Mouse (Mus musculus) MEL (cell line): ENCODE measurements around the gene Bclaf1. TPM values are rescaled to one million over a fixed set of nuclear protein-coding genes. Genes with fewer than 3 reads are reported as not detected.

Experiments
- DNase-seq: peaks from one replicate; pipeline ENCODE4 v3.0.0; 2011; ENCODE audit warnings: low read depth, low spot score
- H3K27ac ChIP-seq: 2 replicates; pipeline ENCODE4 v1.5.1; 2012; ENCODE audit warnings: low read depth, mild to moderate bottlenecking, control low read depth, low read length, moderate library complexity; ENCODE audit not compliant: control insufficient read depth
- H3K27me3 ChIP-seq, 2 experiments: fragments of 150-350 bp in 1 of 2; sonication (generic) in 1 of 2; 2 replicates each; pipeline ENCODE4 v1.6.1; 2012; ENCODE audit warnings: low read length in 2 of 2, mild to moderate bottlenecking in 2 of 2, improper control_type of control experiment in 1 of 2, moderate library complexity in 1 of 2; ENCODE audit not compliant: insufficient read depth in 2 of 2, control insufficient read depth in 1 of 2
- H3K36me3 ChIP-seq, 2 experiments: 2 replicates each; pipeline ENCODE4 v1.6.1; 2012 to 2014; ENCODE audit warnings: low read length in 2 of 2, improper control_type of control experiment in 1 of 2, inconsistent platforms in 1 of 2, mild to moderate bottlenecking in 1 of 2; ENCODE audit not compliant: insufficient read depth in 2 of 2, control insufficient read depth in 1 of 2
- H3K4me1 ChIP-seq, 2 experiments: fragments of 150-350 bp in 1 of 2; sonication (generic) in 1 of 2; 2 replicates each; pipeline ENCODE4 v1.6.1; 2012; ENCODE audit warnings: low read length in 2 of 2, improper control_type of control experiment in 1 of 2, mild to moderate bottlenecking in 1 of 2; ENCODE audit not compliant: insufficient read depth in 2 of 2, control insufficient read depth in 1 of 2
- H3K4me3 ChIP-seq, 2 experiments: fragments of 150-350 bp in 1 of 2; sonication (generic) in 1 of 2; 2 replicates each; pipeline ENCODE4 v1.5.1; 2012; ENCODE audit warnings: low read depth in 2 of 2, low read length in 2 of 2, mild to moderate bottlenecking in 2 of 2, moderate library complexity in 2 of 2, control low read depth in 1 of 2, improper control_type of control experiment in 1 of 2; ENCODE audit not compliant: control insufficient read depth in 1 of 2, insufficient read depth in 1 of 2
- H3K79me2 ChIP-seq: 2 replicates; pipeline ENCODE4 v1.6.1; 2012; ENCODE audit warnings: mild to moderate bottlenecking, low read length, moderate library complexity; ENCODE audit not compliant: control insufficient read depth, poor library complexity, insufficient read depth
- H3K9ac ChIP-seq: 2 replicates; pipeline ENCODE4 v1.6.1; 2012; ENCODE audit warnings: low read depth, mild to moderate bottlenecking, control low read depth, low read length, moderate library complexity; ENCODE audit not compliant: control insufficient read depth, poor library complexity, severe bottlenecking
- H3K9me3 ChIP-seq: fragments of 150-350 bp; sonication (generic); replicated peaks from 2 replicates; pipeline ENCODE4 v1.6.1; 2012; ENCODE audit warnings: mild to moderate bottlenecking, low read length, improper control_type of control experiment, moderate library complexity; ENCODE audit not compliant: insufficient read depth
- BHLHE40 ChIP-seq: IDR thresholded peaks from 2 replicates; pipeline ENCODE4 v1.6.1; 2012; ENCODE audit warnings: low read depth, mild to moderate bottlenecking, inconsistent platforms, low read length, improper control_type of control experiment, borderline replicate concordance
- CHD2 ChIP-seq: IDR thresholded peaks from 2 replicates; pipeline ENCODE4 v1.6.1; 2011; ENCODE audit warnings: low read length, improper control_type of control experiment
- CTCF ChIP-seq, 3 experiments: IDR thresholded peaks in 2 of 3; conservative IDR thresholded peaks in 1 of 3; 2 replicates each; pipeline ENCODE4 v1.5.1; 2011 to 2012; ENCODE audit warnings: low read length in 3 of 3, low read depth in 2 of 3, mild to moderate bottlenecking in 2 of 3, improper control_type of control experiment in 1 of 3, inconsistent platforms in 1 of 3, mixed read lengths in 1 of 3, moderate library complexity in 1 of 3; ENCODE audit not compliant: control insufficient read depth in 1 of 3, insufficient read depth in 1 of 3, poor library complexity in 1 of 3, severe bottlenecking in 1 of 3
- GATA1 ChIP-seq: IDR thresholded peaks from 2 replicates; pipeline ENCODE4 v1.6.1; 2011; ENCODE audit warnings: low read depth, low read length, improper control_type of control experiment
- HCFC1 ChIP-seq: IDR thresholded peaks from 2 replicates; pipeline ENCODE4 v1.6.1; 2012; ENCODE audit warnings: low read depth, mild to moderate bottlenecking, inconsistent platforms, low read length, improper control_type of control experiment, moderate library complexity
- JUND ChIP-seq: IDR thresholded peaks from 2 replicates; pipeline ENCODE4 v1.6.1; 2011; ENCODE audit warnings: low read depth, mild to moderate bottlenecking, improper control_type of control experiment, low read length
- KAT2A ChIP-seq: conservative IDR thresholded peaks from 2 replicates; pipeline ENCODE4 v1.6.1; 2012; ENCODE audit warnings: low read depth, low read length, improper control_type of control experiment, inconsistent platforms
- MAFK ChIP-seq: IDR thresholded peaks from 2 replicates; pipeline ENCODE4 v1.6.1; 2011; ENCODE audit warnings: low read depth, mild to moderate bottlenecking, low read length, improper control_type of control experiment, borderline replicate concordance
- MAZ ChIP-seq: IDR thresholded peaks from 2 replicates; pipeline ENCODE4 v1.6.1; 2012; ENCODE audit warnings: low read depth, mild to moderate bottlenecking, inconsistent platforms, low read length, improper control_type of control experiment
- MEF2A ChIP-seq: IDR thresholded peaks from 2 replicates; pipeline ENCODE4 v1.6.1; 2014; ENCODE audit warnings: low read depth, mild to moderate bottlenecking, inconsistent platforms, low read length, improper control_type of control experiment; ENCODE audit not compliant: poor library complexity, insufficient replicate concordance, severe bottlenecking; ENCODE audit errors: extremely low read depth
- NELFE ChIP-seq: IDR thresholded peaks from 2 replicates; pipeline ENCODE4 v1.6.1; 2011; ENCODE audit warnings: low read depth, low read length, improper control_type of control experiment
- POLR2A ChIP-seq, 2 experiments: IDR thresholded peaks; 2 replicates each; pipeline ENCODE4 v1.6.1; 2011 to 2012; ENCODE audit warnings: low read length in 2 of 2, mild to moderate bottlenecking in 2 of 2, control low read depth in 1 of 2, improper control_type of control experiment in 1 of 2, low read depth in 1 of 2, moderate library complexity in 1 of 2; ENCODE audit not compliant: control insufficient read depth in 1 of 2, insufficient read depth in 1 of 2, poor library complexity in 1 of 2
- POLR2AphosphoS5 ChIP-seq: IDR thresholded peaks from 2 replicates; pipeline ENCODE4 v1.6.1; 2012; ENCODE audit warnings: low read depth, borderline replicate concordance, mild to moderate bottlenecking, inconsistent platforms, low read length, moderate library complexity, mixed read lengths
- SIN3A ChIP-seq: IDR thresholded peaks from 2 replicates; pipeline ENCODE4 v1.6.1; 2012; ENCODE audit warnings: low read length, improper control_type of control experiment, inconsistent platforms
- SMC3 ChIP-seq: IDR thresholded peaks from 2 replicates; pipeline ENCODE4 v1.6.1; 2011; ENCODE audit warnings: low read depth, low read length, improper control_type of control experiment
- TCF12 ChIP-seq: IDR thresholded peaks from 2 replicates; pipeline ENCODE4 v1.6.1; 2014; ENCODE audit warnings: low read depth, mild to moderate bottlenecking, inconsistent platforms, low read length, improper control_type of control experiment, moderate library complexity
- UBTF ChIP-seq: IDR thresholded peaks from 2 replicates; pipeline ENCODE4 v1.6.1; 2012; ENCODE audit warnings: low read depth, mild to moderate bottlenecking, inconsistent platforms, low read length, improper control_type of control experiment, moderate library complexity, borderline replicate concordance; ENCODE audit not compliant: insufficient read depth
- USF2 ChIP-seq, 2 experiments: IDR thresholded peaks; 2 replicates each; pipeline ENCODE4 v1.6.1; 2011 to 2012; ENCODE audit warnings: improper control_type of control experiment in 2 of 2, low read length in 2 of 2, borderline replicate concordance in 1 of 2, inconsistent platforms in 1 of 2, low read depth in 1 of 2, mild to moderate bottlenecking in 1 of 2; ENCODE audit not compliant: insufficient read depth in 1 of 2
- ZC3H11A ChIP-seq: IDR thresholded peaks from 2 replicates; pipeline ENCODE4 v1.6.1; 2012; ENCODE audit warnings: low read depth, mild to moderate bottlenecking, inconsistent platforms, low read length, improper control_type of control experiment
- polyA plus RNA-seq, 2 experiments: library from polyadenylated mRNA; stranded (reverse) in 1 of 2; unstranded in 1 of 2; fragments of >175 nt in 1 of 2; fragments of >200 nt in 1 of 2; gene quantifications; 2 replicates each; pipeline versions ENCODE4 v1.2.1 to v1.2.4; 2012; ENCODE audit warnings: low replicate concordance in 2 of 2, low read depth in 1 of 2; ENCODE audit not compliant: insufficient read length in 2 of 2, insufficient read depth in 1 of 2, missing spikeins in 1 of 2
- total RNA-seq: library from RNA; depleted of rRNA; stranded (reverse); fragments of 300-350 nt; gene quantifications from 2 replicates; pipeline ENCODE4 v1.2.3, GENCODE M21; 2012

The Bclaf1 gene
- total and polyA plus RNA-seq, 3 experiments, result 94.0 to 412 (median 171) TPM

DNA sequence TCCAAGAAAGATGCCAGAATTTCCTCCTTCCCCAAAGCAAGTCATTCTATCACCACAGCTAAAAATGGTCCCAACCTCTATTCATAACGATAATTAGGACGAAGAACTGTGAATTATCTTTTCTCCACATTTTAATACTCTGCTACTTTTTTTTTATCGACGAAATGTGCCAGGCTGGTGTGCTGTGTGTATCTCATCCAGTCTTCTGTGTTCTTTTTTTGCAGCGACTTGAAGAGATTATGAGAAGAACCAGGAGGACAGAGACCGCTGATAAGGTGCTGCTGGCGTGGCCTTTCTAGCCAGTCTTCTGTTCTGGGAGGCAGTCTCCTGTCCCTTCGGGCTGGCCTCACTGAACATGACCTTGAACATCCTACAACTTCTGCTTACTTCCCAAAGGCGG lies 38.2 kb upstream of the Bclaf1 start:
- DNase-seq, result peak; percentile 11
- no peak overlapping the region for H3K27ac ChIP-seq

DNA sequence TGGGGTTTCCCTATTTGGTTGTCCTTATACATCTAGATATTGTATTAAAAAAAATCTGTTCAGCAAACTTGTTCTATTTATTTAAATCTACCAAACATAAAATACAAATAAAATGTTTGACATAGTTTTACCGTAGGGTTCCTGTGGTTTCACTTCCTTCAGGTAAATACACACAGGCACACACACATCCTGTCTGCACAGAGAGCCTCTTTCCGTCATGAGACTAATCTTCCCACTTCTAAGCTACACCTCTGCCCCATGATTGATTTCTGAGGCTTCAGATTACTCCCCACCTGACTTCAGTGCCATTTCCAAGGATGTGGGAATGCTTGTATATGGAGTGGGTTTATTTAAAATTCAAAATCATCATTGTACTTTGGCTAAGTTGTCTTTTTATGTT lies 30.8 kb upstream of the Bclaf1 start:
- Histone ChIP-seq H3K36me3 (no peaks in the 10 kb centered on the region), H3K9me3 (no peaks in the 10 kb centered on the region), H3K4me1 (no peaks in the 10 kb centered on the region), H3K4me3 (no peak overlapping the region), H3K27ac (no peak overlapping the region), H3K79me2 (no peaks in the 10 kb centered on the region)
- TF ChIP-seq TCF12 (no peak), JUND (no peak), MEF2A (no peak), UBTF (no peak), MAFK (no peak), SMC3 (no peak), POLR2A (IDR thresholded peaks at IDR 0.05; ENCODE audit: control insufficient read depth in 1 of 2, insufficient read depth in 1 of 2, low read depth in 1 of 2, low read length in 2 of 2, poor library complexity in 1 of 2) (no peak), MAZ (no peak)
- TF ChIP-seq, all 39 proteins: peak for 0
- no peaks in the 10 kb centered on the region; a peak in 1 of 4 replicates for H3K27me3 ChIP-seq
- H3K9ac ChIP-seq, result no peak overlapping the region
- DNase-seq, result no peak

More for the DNA sequence above, 38.2 kb upstream of the Bclaf1 start:
- Histone ChIP-seq H3K9me3 (no peaks in the 10 kb centered on the region), H3K36me3 (no peaks in the 10 kb centered on the region), H3K27me3 (no peaks in the 10 kb centered on the region), H3K4me3 (no peak overlapping the region), H3K4me1 (no peaks in the 10 kb centered on the region), H3K79me2 (no peaks in the 10 kb centered on the region), H3K9ac (no peak overlapping the region)
- TF ChIP-seq GATA1, result 0 out of 2 replicates have a peak, but pooled peaks have one; percentile 29
- no peak for TF ChIP-seq KAT2A

DNA sequence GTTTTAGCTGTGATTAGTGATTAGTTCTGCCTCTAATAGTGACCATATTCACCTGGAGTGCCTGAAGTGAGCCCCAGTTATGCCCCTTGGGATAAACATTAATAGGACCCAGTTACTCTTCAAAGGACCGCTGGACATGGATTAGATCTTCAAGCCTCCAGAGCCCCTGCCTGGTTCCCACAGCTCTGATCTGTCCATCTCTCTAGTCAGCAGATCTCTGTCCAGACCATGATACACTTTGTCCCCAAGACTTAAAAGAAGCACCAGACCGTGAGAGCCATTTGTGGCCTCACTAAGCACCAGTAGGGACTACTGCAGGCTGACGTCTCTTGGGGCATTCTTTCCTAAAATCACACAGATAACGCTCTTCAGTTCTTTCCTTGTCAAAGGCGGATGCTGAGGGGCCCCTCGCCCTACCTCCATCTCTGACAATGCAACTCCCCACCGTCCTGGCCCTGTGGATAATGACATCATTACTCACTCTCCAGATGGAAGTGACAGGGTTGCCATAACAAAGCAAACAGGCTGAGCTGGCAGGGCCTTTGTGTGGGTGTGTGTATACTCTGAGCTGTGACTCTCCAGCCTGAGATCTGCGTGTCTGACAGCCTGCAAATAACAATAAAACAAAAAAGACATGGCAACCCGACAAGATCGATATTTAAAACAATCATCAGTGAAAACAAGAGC lies 26.8 kb upstream of the Bclaf1 start:
- Histone ChIP-seq H3K4me1 (no peaks in the 10 kb centered on the region), H3K36me3 (no peaks in the 10 kb centered on the region), H3K9me3 (no peaks in the 10 kb centered on the region), H3K27me3 (no peaks in the 10 kb centered on the region; a peak in 1 of 4 replicates), H3K79me2 (no peaks in the 10 kb centered on the region), H3K9ac (no peak overlapping the region), H3K27ac (no peak overlapping the region), H3K4me3 (no peak overlapping the region)
- no peak for DNase-seq
- TF ChIP-seq TCF12 (no peak), POLR2AphosphoS5 (no peak), NELFE (no peak), KAT2A (no peak), UBTF (no peak), CHD2 (no peak), CTCF (IDR thresholded peaks at IDR 0.05 in 2 of 3, conservative IDR thresholded peaks at IDR 0.05 in 1 of 3; ENCODE audit: control insufficient read depth in 1 of 3, insufficient read depth in 1 of 3, low read depth in 2 of 3, low read length in 3 of 3, poor library complexity in 1 of 3, severe bottlenecking in 1 of 3) (no peak), SIN3A (no peak), HCFC1 (no peak), ZC3H11A (no peak), BHLHE40 (no peak), JUND (no peak), USF2 (IDR thresholded peaks at IDR 0.05; ENCODE audit: borderline replicate concordance in 1 of 2, insufficient read depth in 1 of 2, low read depth in 1 of 2, low read length in 2 of 2) (no peak), GATA1 (no peak)
